ENCODE assay signal across 11 mouse cellular contexts in genomic region chr7:66779411-66779810, GRCm38 (mm10). TPM values are rescaled to one million over a fixed set of nuclear protein-coding genes. Genes with fewer than 3 reads are reported as not detected.
DNase-seq lines count a peak whose midpoint lies in the region; ATAC-seq and TF ChIP-seq lines count a peak whose summit lies in the region.
"Had no signal": no experiment of that assay in that cellular context is flagged by ENCODE, and none has a peak within 500 bp of the region (broad histone marks: within the 10 kb centered on the region; RNA-seq: fewer than 3 reads in every experiment).

No protein-coding gene starts in this region.

- H3K4me1 ChIP-seq in hindbrain, embryonic 12.5 days: no peaks in the 10 kb centered on the region
- H3K4me1 ChIP-seq in midbrain, embryonic 10.5 days: no peaks in the 10 kb centered on the region

- WGBS in hindbrain, embryonic 12.5 days: 69% methylated on average over 2 of the region's 2 CpGs
- WGBS in midbrain, embryonic 10.5 days: 91% methylated on average over 2 of the region's 2 CpGs

- TF ChIP-seq CTCF in brain, embryonic 14.5 days (IDR thresholded peaks at IDR 0.05; ENCODE audit: borderline replicate concordance, extremely low read depth, insufficient read depth, insufficient read length): no peak

- peak; percentile 17 for DNase-seq in kidney, postnatal 10 days
- DNase-seq in kidney, postnatal 4 days: no peak
- peak; percentile 28 for DNase-seq in brain, embryonic 14.5 days (ENCODE audit: low read depth)
- peak; percentile 21 to 39 for DNase-seq in layer of hippocampus, adult 18-20 months (ENCODE audit: low spot score in 2 of 2)
- peak; percentile 68 to 73 for DNase-seq in right cerebral cortex, postnatal 10 days (ENCODE audit: low spot score in 2 of 2)
- DNase-seq in midbrain, embryonic 10.5 days (ENCODE audit: low spot score): no peak
- DNase-seq: gastrocnemius, postnatal 14 days; heart, postnatal 14 days; liver, postnatal 0 days had no signal

- ATAC-seq in hindbrain, embryonic 12.5 days (ENCODE audit: low FRiP score): no peak
- no peak for ATAC-seq in megakaryocyte-erythroid progenitor cell, adult 5-6 weeks (replicated peaks; ENCODE audit: low FRiP score, low TSS enrichment, poor library complexity, severe bottlenecking)
- ATAC-seq: liver, postnatal 0 days had no signal

- no peak overlapping the region for H3K4me2 ChIP-seq in hindbrain, embryonic 12.5 days (replicated peaks)

- TF ChIP-seq POLR2A in brain, embryonic 14.5 days (IDR thresholded peaks at IDR 0.05; ENCODE audit: borderline replicate concordance, extremely low read depth, insufficient read depth, insufficient read length, poor library complexity, severe bottlenecking): no peak

- H3K9ac ChIP-seq in hindbrain, embryonic 12.5 days: no peak overlapping the region
- H3K9ac ChIP-seq: liver, postnatal 0 days had no signal

- H3K27ac ChIP-seq in hindbrain, embryonic 12.5 days: no peak overlapping the region
- H3K27ac ChIP-seq in midbrain, embryonic 10.5 days (replicated peaks): no peak overlapping the region

- no peaks in the 10 kb centered on the region for H3K27me3 ChIP-seq in hindbrain, embryonic 12.5 days
- no peaks in the 10 kb centered on the region for H3K27me3 ChIP-seq in midbrain, embryonic 10.5 days (ENCODE audit: low read depth, poor library complexity, severe bottlenecking)

- no peaks in the 10 kb centered on the region for H3K36me3 ChIP-seq in hindbrain, embryonic 12.5 days
- no peaks in the 10 kb centered on the region for H3K36me3 ChIP-seq in midbrain, embryonic 10.5 days

- H3K4me3 ChIP-seq in hindbrain, embryonic 12.5 days: no peak overlapping the region
- H3K4me3 ChIP-seq in midbrain, embryonic 10.5 days: no peak overlapping the region

- H3K9me3 ChIP-seq in hindbrain, embryonic 12.5 days (replicated peaks): no peaks in the 10 kb centered on the region
- no peaks in the 10 kb centered on the region for H3K9me3 ChIP-seq in midbrain, embryonic 10.5 days (replicated peaks)

RNA-seq across cellular contexts. Expression of gene Cers3, which starts 36.1 kb away (rescaled TPM):
- 0.62 and 0.70 TPM in 2 replicates for polyA plus RNA-seq in brain, embryonic 14.5 days (2012; rRNA removed)
- under 1 TPM; 0.28 to 0.59 TPM for total RNA-seq in layer of hippocampus, adult 18-20 months (2021)
- 0.88 and 0.94 TPM in 2 replicates for polyA plus RNA-seq in hindbrain, embryonic 12.5 days (2016; fragmentation: Nextera tagmentation; extraction: Ambion mirVana)
- polyA plus RNA-seq in midbrain, embryonic 10.5 days (2016; fragmentation: Nextera tagmentation; extraction: Ambion mirVana): 0.69 and 0.88 TPM in 2 replicates
- 0.10 TPM in 1 of 2 replicates, not detected in the other for total RNA-seq in megakaryocyte-erythroid progenitor cell, adult 5-6 weeks (2014; fragmentation: Nextera tagmentation)
- total RNA-seq in megakaryocyte-erythroid progenitor cell, adult 5-6 weeks (2017): 0.52 TPM in 1 of 2 replicates, not detected in the other
- total RNA-seq: gastrocnemius, postnatal 14 days had no signal
- polyA plus RNA-seq: liver, postnatal 0 days had no signal

Comparison
In these comparisons a context has a peak if more than half of its experiments do, and no peak if none do; other contexts are left out.
1. DNase-seq: peak in kidney, postnatal 10 days (single experiment), brain, embryonic 14.5 days (single experiment), layer of hippocampus, adult 18-20 months (2 of 2) and right cerebral cortex, postnatal 10 days (2 of 2); none in kidney, postnatal 4 days (0 of 2) and midbrain, embryonic 10.5 days (single experiment).